Mouse (Mus musculus) megakaryocyte, embryonic 14.5 days (primary cell): ENCODE data around the gene Dgki.

Experiments used
- FLI1 ChIP-seq: IDR thresholded peaks from 2 replicates; pipeline ENCODE4 v1.6.1; 2012; ENCODE audit warnings: low read length, inconsistent platforms, mixed read lengths
- GATA1 ChIP-seq: IDR thresholded peaks from 3 replicates; pipeline ENCODE4 v1.6.1; 2012; ENCODE audit warnings: mixed read lengths, low read length, inconsistent platforms, borderline replicate concordance

DNA sequence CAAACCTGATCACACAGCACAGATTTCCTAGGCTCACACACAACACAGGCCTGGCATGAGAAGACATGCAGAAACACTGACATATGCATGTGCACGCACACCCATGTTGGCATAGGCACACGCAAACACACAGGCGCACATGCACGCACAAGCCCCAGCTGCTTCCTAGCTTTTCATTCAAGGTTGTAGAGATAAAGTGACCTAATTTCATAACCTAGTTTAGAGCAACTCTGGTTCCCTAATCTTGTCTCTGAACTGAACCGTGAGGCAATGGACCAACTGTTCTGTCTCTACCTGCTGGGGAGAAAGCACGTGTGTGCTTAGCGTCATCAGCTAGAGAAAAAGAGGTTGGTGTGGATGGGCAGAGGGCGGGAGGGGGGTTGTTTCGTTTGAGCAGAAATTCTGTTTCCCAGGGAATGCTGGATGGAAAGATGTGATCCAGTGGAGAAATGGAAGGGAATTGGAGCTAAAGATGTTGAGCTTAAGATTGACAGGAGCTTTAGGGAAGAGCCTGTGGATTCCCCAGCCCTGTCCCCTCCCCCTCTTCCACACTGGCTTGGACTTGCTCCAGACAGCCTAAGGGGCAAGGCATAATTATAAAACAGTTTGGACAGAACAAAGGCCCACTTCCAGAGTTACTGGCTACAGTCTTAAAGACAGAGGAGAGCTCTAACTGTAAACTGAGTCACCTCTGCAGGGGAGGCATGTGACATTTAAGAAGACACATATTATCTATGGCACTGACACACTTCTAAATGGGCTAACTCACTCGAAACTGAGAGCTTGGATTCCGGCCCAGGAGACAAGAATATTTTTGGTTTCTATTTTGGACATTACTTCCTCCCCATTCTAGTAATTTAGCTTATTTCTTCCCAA, 156.8 kb downstream of the Dgki start:
- TF ChIP-seq GATA1 (no peak), FLI1 (no peak)
